Mouse (Mus musculus) heart, adult 2 months (tissue): ENCODE measurements at regions not wholly inside any gene's neighbourhood (a gene's known extent, or its start where the extent isn't known, plus 50 kb on each side); places are given as distances from the start of the nearest gene placed in this dataset.

ENCODE experiments used
- DNase-seq, 2 experiments: peaks; one replicate each; pipeline ENCODE4 v3.0.0; 2021
- H3K27ac ChIP-seq: fragments of 200-600 bp; 2 replicates; pipeline ENCODE4 v1.8.1; 2022
- H3K27me3 ChIP-seq: fragments of 200-500 bp; 2 replicates; pipeline ENCODE4 v1.6.1; 2012; ENCODE audit warnings: mild to moderate bottlenecking, low read length, inconsistent platforms, mixed read lengths; ENCODE audit not compliant: control insufficient read depth, insufficient read depth
- H3K36me3 ChIP-seq: fragments of 200-500 bp; 2 replicates; pipeline ENCODE4 v1.6.1; 2012; ENCODE audit warnings: low read length, inconsistent platforms; ENCODE audit not compliant: control insufficient read depth, insufficient read depth
- H3K4me1 ChIP-seq: fragments of 200-500 bp; 2 replicates; pipeline ENCODE4 v1.6.1; 2011; ENCODE audit warnings: low read length; ENCODE audit not compliant: control insufficient read depth, insufficient read depth
- H3K4me3 ChIP-seq: fragments of 200-600 bp; 2 replicates; pipeline ENCODE4 v1.8.1; 2022
- H3K79me2 ChIP-seq: fragments of 200-500 bp; replicated peaks from 2 replicates; pipeline ENCODE4 v1.6.1; 2012; ENCODE audit warnings: mild to moderate bottlenecking, inconsistent platforms, low read length, moderate library complexity, mixed read lengths; ENCODE audit not compliant: control insufficient read depth, insufficient read depth
- H3K9ac ChIP-seq: fragments of 200-500 bp; 2 replicates; pipeline ENCODE4 v1.6.1; 2012; ENCODE audit warnings: low read depth, mild to moderate bottlenecking, control low read depth, inconsistent platforms, low read length, mixed read lengths
- CTCF ChIP-seq: fragments of 200-600 bp; IDR thresholded peaks from 2 replicates; pipeline ENCODE4 v1.8.1; 2022; ENCODE audit warnings: antibody characterized with exemption, mild to moderate bottlenecking, moderate library complexity
- EP300 ChIP-seq: fragments of 200-500 bp; IDR thresholded peaks from 2 replicates; pipeline ENCODE4 v1.6.1; 2011; ENCODE audit warnings: low read depth, low read length, control low read depth; ENCODE audit not compliant: insufficient read depth
- POLR2A ChIP-seq: fragments of 200-500 bp; IDR thresholded peaks from 2 replicates; pipeline ENCODE4 v1.6.1; 2011; ENCODE audit warnings: mild to moderate bottlenecking, low read depth, low read length, control low read depth; ENCODE audit not compliant: insufficient read depth
- WGBS: fragments of 180-500 bp; shearing (Covaris S2); methylation state at CpG from one replicate; pipeline ENCODE4 v1.1.7; 2018; 5-methylcytosine and 5-hydroxymethylcytosine counted together
- intact Hi-C: fragments of 180-260 bp; cut with DNase I; formaldehyde crosslinking; loops from one replicate; pipeline ENCODE4 v1.15.1; 2025

GRCm38 (mm10) chr13:94687295-94687694 lies 101.4 kb upstream of the Tbca start:
- TF ChIP-seq POLR2A (no peak), CTCF (no peak), EP300 (no peak)
- no peak overlapping the region for H3K9ac ChIP-seq
- no peak overlapping the region for H3K4me3 ChIP-seq
- 70% methylated on average over 5 of the region's 5 CpGs for WGBS
- intact Hi-C loops, result no loop called here
- no peak for DNase-seq
- no peaks in the 10 kb centered on the region for H3K36me3 ChIP-seq
- no peak overlapping the region for H3K27ac ChIP-seq
- no peaks in the 10 kb centered on the region for H3K79me2 ChIP-seq
- H3K4me1 ChIP-seq, result no peaks in the 10 kb centered on the region
- H3K27me3 ChIP-seq, result no peaks in the 10 kb centered on the region; the same call in 1 of the 2 replicates

GRCm38 (mm10) chr13:94706641-94707053 lies 82.1 kb upstream of the Tbca start:
- H3K27me3 ChIP-seq, result peaks cover 29% of the 10 kb centered on the region

GRCm38 (mm10) chr13:94707371-94708280 lies 81.1 kb upstream of the Tbca start:
- peaks cover 3% of the 10 kb centered on the region; the same call in 1 of the 2 replicates for H3K4me1 ChIP-seq
- peaks cover 28% of the 10 kb centered on the region for H3K27me3 ChIP-seq
- DNase-seq, result no peak
- H3K79me2 ChIP-seq, result no peaks in the 10 kb centered on the region
- TF ChIP-seq EP300 (no peak), POLR2A (no peak), CTCF (no peak)
- H3K36me3 ChIP-seq, result no peaks in the 10 kb centered on the region
- intact Hi-C loops, result loop anchor here (5.0 to 10.0 kb wide), 2 partner anchors 143 to 160 kb away; no protein-coding TSS in a partner anchor
- 10% methylated on average over 31 of the region's 32 CpGs for WGBS
- no peak overlapping the region for H3K27ac ChIP-seq
- no peak overlapping the region for H3K4me3 ChIP-seq
- H3K9ac ChIP-seq, result no peak overlapping the region

More at GRCm38 (mm10) chr13:94706641-94707053, 82.1 kb upstream of the Tbca start:
- H3K27ac ChIP-seq, result no peak overlapping the region
- no peak for TF ChIP-seq EP300
- no peak for TF ChIP-seq POLR2A
- no peak for TF ChIP-seq CTCF
- no peak overlapping the region for H3K4me3 ChIP-seq
- H3K36me3 ChIP-seq, result no peaks in the 10 kb centered on the region
- intact Hi-C loops, result loop anchor here (5.0 to 10.0 kb wide), 2 partner anchors 142 to 161 kb away; no protein-coding TSS in a partner anchor
- no peak overlapping the region for H3K9ac ChIP-seq
- 14% methylated on average over 7 of the region's 7 CpGs for WGBS
- peaks cover 3% of the 10 kb centered on the region; the same call in 1 of the 2 replicates for H3K4me1 ChIP-seq
- no peaks in the 10 kb centered on the region for H3K79me2 ChIP-seq
- no peak for DNase-seq

GRCm38 (mm10) chr13:94708786-94709185 lies 79.9 kb upstream of the Tbca start:
- Histone ChIP-seq H3K36me3 (no peaks in the 10 kb centered on the region), H3K27me3 (peaks cover 22% of the 10 kb centered on the region), H3K4me1 (no peaks in the 10 kb centered on the region), H3K4me3 (no peak overlapping the region), H3K27ac (no peak overlapping the region), H3K79me2 (no peaks in the 10 kb centered on the region), H3K9ac (no peak overlapping the region)
- intact Hi-C loops, result loop anchor here (5.0 to 10.0 kb wide), 2 partner anchors 144 to 159 kb away; no protein-coding TSS in a partner anchor
- 54% methylated on average over 5 of the region's 5 CpGs for WGBS
- TF ChIP-seq EP300, result no peak
- no peak for TF ChIP-seq CTCF
- no peak for TF ChIP-seq POLR2A
- no peak for DNase-seq

GRCm38 (mm10) chr13:94709691-94710573 lies 78.8 kb upstream of the Tbca start:
- TF ChIP-seq EP300, result no peak
- no peak for TF ChIP-seq POLR2A
- TF ChIP-seq CTCF, result peak; percentile 55
- Histone ChIP-seq H3K79me2 (no peaks in the 10 kb centered on the region), H3K4me1 (no peaks in the 10 kb centered on the region), H3K27me3 (peaks cover 22% of the 10 kb centered on the region), H3K36me3 (no peaks in the 10 kb centered on the region), H3K9ac (no peak overlapping the region), H3K27ac (no peak overlapping the region), H3K4me3 (peak overlapping the region; percentile 28)
- 2% methylated on average over 50 of the region's 50 CpGs for WGBS
- DNase-seq, result peak; percentile 26 to 44
- intact Hi-C loops, result loop anchor here (5.0 to 10.0 kb wide), 2 partner anchors 145 to 157 kb away; no protein-coding TSS in a partner anchor
